Mouse (Mus musculus) frontal cortex, adult 2 months (tissue): ENCODE data around the gene S100a4. TPM values are rescaled to one million over a fixed set of nuclear protein-coding genes. Genes with fewer than 3 reads are reported as not detected.

Experiments
- DNase-seq, 2 experiments: peaks; one replicate each; pipeline ENCODE4 v3.0.0; 2022; ENCODE audit warnings: low spot score in 1 of 2; ENCODE audit errors: extremely low spot score in 1 of 2
- polyA plus RNA-seq: library from polyadenylated mRNA; depleted of rRNA; stranded (reverse); fragments of >200 nt; gene quantifications from 2 replicates; pipeline ENCODE4 v1.2.3, GENCODE M21; 2012

S100a4 gene
- polyA plus RNA-seq, 1 experiment: 14.5 TPM

DNA sequence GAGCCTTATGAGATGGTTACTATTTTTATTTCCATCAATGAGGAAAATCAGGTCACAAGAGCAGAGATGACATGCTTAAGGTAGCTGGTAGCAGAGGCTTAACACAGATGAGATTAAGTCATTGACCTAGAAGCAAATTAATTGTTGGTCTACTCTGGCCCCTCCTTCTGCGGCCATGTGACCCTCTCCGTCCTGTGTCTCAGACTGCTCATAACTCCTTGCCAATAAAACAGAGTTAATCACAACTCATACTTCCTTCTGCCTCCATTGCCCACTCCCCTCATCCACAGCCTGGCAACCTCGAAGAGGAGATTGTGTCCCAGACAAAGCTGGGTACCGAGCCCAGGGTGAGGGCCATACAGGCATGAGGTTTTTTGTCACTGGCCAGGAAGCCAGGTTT is 5.4 kb upstream of the S100a4 start:
- DNase-seq: no peak

GRCm38 (mm10) chr3:90599401-90599800 is 4.2 kb upstream of the S100a4 start:
- no peak for DNase-seq

DNA sequence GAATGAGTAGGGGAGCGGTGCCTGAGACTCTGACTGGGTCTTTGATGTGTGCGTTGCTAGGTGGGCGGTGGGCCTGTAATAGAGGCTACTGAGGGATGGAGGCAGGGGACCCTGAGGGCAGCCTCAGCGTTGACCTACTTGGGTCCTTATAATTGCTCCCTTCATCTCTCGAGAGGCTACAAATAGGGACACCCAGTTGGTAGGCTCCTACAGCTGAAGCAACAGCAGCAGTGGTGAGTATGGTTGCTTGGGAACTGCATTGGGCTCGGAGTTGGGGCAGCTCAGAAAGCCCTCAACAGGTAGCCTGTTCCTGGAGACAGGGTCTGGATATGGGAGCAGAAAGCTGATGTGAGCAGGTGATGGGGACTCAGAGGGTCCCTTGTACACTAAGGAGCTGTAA is 3.5 kb upstream of the S100a4 start:
- DNase-seq: no peak

GRCm38 (mm10) chr3:90600458-90601195 is 2.9 kb upstream of the S100a4 start:
- DNase-seq: no peak

DNA sequence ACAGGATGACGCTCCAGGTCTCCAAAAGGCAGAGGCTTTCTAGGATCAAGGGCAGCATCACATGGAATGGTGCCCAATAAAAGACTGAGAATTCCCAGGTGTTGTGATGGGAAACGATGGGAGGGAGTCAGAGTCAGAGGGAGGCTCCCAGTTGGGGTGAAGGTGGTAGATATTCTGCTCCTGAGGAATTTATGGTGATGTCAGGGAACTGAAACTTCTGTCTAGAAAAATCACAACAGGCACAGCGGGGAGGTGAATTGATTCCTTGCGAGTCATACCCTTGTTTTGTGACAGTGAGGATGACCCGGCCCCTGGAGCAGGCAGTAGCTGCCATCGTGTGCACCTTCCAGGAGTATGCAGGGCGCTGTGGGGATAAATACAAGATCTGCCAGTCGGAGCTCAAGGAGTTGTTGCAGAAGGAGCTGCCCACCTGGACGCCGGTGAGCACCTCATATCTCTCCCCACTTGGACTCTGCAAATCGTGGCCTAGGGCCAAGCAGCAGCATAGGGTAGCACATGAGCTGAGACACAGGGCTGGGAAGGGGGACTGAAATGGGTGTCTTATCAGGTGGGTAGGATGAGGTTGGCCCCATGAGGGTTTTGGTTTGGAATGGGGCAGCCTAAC is 2.0 kb upstream of the S100a4 start, which contains the start of gene Gm42674:
Gm42674 (plus strand) TSS at position 419 of the 625 bp plus-strand sequence.
- no peak for DNase-seq

DNA sequence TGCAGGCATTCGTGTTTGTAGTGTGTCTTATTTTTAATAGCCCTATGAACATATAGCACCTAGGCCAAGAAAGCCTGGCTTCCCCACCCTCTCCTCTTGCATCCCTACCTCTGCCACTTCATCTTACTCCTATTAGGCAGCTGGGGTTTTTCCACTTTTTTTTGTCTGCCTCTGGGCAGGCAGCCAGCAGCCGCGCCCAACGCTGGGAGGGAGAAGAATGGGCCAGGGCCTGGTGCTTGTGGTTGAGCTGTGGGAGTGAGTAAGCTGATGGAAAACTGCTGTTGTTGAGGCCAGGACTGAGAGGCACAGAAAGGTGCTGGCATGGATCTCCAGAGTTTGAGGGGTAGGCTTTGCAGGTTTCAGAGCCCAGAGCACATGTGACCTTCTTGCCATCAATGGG is 845 bp downstream of the S100a4 start:
- DNase-seq: peak in 1 of 2 experiments; percentile 75

GRCm38 (mm10) chr3:90605049-90605448 is 1.5 kb downstream of the S100a4 start:
- peak in 1 of 2 experiments; percentile 37 for DNase-seq

DNA sequence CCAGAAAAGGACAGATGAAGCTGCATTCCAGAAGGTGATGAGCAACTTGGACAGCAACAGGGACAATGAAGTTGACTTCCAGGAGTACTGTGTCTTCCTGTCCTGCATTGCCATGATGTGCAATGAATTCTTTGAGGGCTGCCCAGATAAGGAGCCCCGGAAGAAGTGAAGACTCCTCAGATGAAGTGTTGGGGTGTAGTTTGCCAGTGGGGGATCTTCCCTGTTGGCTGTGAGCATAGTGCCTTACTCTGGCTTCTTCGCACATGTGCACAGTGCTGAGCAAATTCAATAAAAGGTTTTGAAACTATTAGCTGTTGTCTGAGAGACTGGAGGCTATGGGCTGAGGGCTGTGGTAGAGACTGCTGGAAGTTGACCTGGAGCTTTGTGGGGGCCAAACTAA is 2.2 kb downstream of the S100a4 start:
- no peak for DNase-seq

- DNase-seq: no peak
Observed at GRCm38 (mm10) chr3:90606185-90606584, 2.6 kb downstream of the S100a4 start.

GRCm38 (mm10) chr3:90607361-90607760 is 3.8 kb downstream of the S100a4 start:
- DNase-seq: no peak

DNA sequence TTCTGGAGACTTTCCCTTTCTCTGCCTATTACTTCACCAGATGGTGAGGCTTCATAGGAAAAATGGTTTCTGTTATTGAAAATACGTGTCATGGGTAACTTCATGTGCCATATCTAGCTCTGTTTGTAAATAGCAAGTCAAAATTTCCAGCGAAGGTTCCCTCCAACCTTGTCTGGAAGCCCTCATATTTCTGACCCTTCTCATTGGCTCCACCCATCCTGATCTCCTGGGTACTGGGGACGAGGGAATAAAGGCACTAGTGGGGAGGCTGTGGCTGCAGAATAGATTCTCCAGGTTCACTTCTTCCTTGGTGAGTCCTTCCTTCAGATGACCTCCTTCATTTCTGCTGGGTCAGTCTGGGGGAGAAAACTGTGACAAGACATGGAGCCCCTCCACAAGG is 4.7 kb downstream of the S100a4 start, which contains the start of gene S100a5:
S100a5 (plus strand) TSS at position 301 of the 400 bp plus-strand sequence.
- DNase-seq: no peak

- DNase-seq: no peak
Observed at GRCm38 (mm10) chr3:90609102-90609501, 5.5 kb downstream of the S100a4 start.

DNA sequence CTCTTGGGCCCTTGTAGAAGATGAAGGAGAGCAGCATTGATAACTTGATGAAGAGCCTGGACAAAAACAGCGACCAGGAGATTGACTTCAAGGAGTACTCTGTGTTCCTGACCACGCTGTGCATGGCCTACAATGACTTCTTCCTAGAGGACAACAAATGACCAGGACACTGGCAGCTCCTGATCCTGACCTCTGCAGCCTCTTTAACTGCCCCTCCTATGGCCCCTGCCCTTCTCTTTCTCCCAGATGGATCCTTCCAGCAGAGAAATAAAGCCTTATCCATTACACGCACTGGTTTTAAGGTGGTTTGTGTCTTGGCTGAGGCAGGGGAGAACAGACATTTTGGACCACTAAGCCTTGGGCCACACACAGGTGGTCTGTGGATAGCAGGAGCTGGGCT is 7.9 kb downstream of the S100a4 start:
- no peak for DNase-seq

- DNase-seq: no peak
Observed at GRCm38 (mm10) chr3:90612061-90612460, 8.5 kb downstream of the S100a4 start.

GRCm38 (mm10) chr3:90612728-90613291 is 9.2 kb downstream of the S100a4 start, which contains the start of gene S100a6:
Gene S100a6, plus strand, starts transcription at chr3:90612882.
- DNase-seq: peak in 1 of 2 experiments; percentile 70

- DNase-seq: no peak
Observed at GRCm38 (mm10) chr3:90613461-90614147, 10.0 kb downstream of the S100a4 start.

DNA sequence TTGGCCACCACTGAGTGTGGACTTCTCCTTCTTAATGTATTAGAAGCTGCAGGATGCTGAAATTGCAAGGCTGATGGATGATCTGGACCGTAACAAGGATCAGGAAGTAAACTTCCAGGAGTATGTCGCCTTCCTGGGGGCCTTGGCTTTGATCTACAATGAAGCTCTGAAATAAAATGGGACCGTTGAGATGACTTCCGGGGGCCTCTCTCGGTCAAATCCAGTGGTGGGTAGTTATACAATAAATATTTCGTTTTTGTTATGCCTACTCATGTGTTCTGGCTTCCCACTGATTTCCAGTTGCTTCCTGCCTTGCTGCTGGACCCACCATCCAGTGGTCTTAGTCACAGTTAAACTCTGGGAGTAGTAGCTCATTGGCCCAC is 10.6 kb downstream of the S100a4 start:
- no peak for DNase-seq

DNA sequence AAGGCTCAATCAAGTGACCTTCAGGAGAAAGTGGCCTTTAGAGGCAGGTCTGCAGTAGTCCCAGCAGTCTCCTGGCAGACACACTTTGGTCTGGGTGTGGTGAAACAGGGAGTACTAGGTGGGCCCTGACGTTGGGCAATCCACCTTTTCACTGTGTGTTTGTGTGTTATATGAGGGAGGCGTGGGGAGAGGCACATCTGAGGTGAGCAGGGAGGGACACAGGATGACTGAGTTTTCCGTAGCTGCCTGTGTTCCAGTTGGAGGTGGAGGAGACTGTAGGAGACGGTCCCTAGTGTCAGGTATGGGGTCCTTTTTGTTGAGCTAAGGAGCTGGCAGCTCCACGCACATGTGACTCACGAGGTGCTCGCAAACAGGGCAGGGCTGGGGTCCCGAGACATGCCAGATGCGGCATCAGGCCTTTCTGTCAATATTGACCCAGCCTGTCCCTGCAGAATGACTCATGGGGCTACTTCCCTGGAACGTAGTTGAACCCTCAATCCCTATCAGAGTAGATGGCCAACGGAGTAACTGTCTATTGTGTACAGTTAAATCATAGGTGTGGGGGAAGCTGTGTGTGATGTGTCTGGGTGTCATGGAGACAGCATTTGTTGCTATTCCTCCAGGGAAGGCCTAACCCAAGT is 11.2 kb downstream of the S100a4 start:
- no peak for DNase-seq

- DNase-seq: peak; percentile 69 to 85
Observed at GRCm38 (mm10) chr3:90615415-90615814, 11.8 kb downstream of the S100a4 start.

DNA sequence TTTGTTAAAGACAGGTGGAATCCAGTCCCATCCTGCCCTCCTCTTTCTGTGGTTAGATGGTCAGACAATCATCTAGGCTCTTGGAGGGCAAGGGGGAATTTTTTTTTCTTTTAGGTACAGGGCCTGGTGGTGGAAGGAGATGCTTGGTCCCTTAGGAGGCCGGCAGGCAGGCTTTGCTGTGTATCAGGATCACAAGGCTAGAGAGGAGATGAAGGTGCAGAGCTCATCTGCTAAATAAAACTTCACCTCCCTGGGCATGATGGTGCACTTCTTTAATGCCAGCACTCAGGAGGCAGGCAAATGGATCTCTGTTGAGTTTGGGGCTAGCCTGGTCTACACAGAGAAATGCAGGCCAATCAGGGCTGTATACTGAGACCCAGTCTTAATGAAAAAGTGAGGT is 12.3 kb downstream of the S100a4 start:
- DNase-seq: no peak

DNA sequence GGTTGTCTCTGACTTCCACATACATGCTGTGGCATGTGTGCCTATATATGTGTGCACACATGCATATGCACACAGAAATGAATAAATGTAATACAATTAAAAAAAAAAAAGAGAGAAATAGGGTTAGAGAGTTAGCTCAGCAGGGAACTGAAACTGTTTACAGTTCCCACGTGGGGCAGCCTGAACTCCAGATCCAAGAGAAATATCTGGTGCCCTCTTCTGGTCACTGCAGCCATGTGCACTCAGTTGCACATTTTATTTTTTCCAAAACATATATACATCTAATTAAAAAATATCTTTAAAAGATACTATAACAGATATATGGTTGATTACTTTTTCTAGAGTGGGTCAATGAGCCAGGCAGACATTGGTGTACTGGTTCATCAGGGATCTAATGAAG is 14.0 kb downstream of the S100a4 start:
- DNase-seq: no peak
